Comparison of ENCODE assay signal across 21 mouse cellular contexts in genomic region chr7:119680107-119680506, GRCm38 (mm10). TPM values are rescaled to one million over a fixed set of nuclear protein-coding genes. Genes with fewer than 3 reads are reported as not detected.
"Had no signal": no experiment of that assay in that cellular context is flagged by ENCODE, and none has a peak within 500 bp of the region (broad histone marks: within the 10 kb centered on the region; RNA-seq: fewer than 3 reads in every experiment).

No protein-coding gene starts in this region.

- H3K36me3 ChIP-seq: midbrain, embryonic 13.5 days; midbrain, embryonic 15.5 days; neural tube, embryonic 12.5 days; stomach, embryonic 15.5 days had no signal

- H3K9me3 ChIP-seq: megakaryocyte, embryonic 14.5 days; midbrain, embryonic 13.5 days; midbrain, embryonic 15.5 days; neural tube, embryonic 12.5 days; stomach, embryonic 15.5 days had no signal

- H3K27me3 ChIP-seq: midbrain, embryonic 13.5 days; midbrain, embryonic 15.5 days; neural tube, embryonic 12.5 days; stomach, embryonic 15.5 days had no signal

- H3K4me1 ChIP-seq: megakaryocyte, embryonic 14.5 days; midbrain, embryonic 13.5 days; midbrain, embryonic 15.5 days; neural tube, embryonic 12.5 days; stomach, embryonic 15.5 days had no signal

- ATAC-seq: midbrain, embryonic 13.5 days; midbrain, embryonic 15.5 days had no signal

- H3K4me3 ChIP-seq: megakaryocyte, embryonic 14.5 days; midbrain, embryonic 13.5 days; midbrain, embryonic 15.5 days; neural tube, embryonic 12.5 days; stomach, embryonic 15.5 days had no signal

- H3K9ac ChIP-seq: lung, embryonic 14.5 days; midbrain, embryonic 13.5 days; midbrain, embryonic 15.5 days; neural tube, embryonic 12.5 days; stomach, embryonic 15.5 days had no signal

- H3K4me2 ChIP-seq: lung, embryonic 14.5 days; midbrain, embryonic 11.5 days; midbrain, embryonic 13.5 days; midbrain, embryonic 15.5 days; neural tube, embryonic 12.5 days; stomach, embryonic 15.5 days had no signal

- DNase-seq: lung, adult 18-20 months; lung, embryonic 14.5 days; lung, postnatal 14 days; lung, postnatal 36 days; right cerebral cortex, postnatal 14 days; thymus, adult 2 months; thymus, postnatal 25 days; thymus, postnatal 4 days had no signal

- H3K27ac ChIP-seq: macrophage; midbrain, embryonic 13.5 days; midbrain, embryonic 15.5 days; neural tube, embryonic 12.5 days; stomach, embryonic 15.5 days; stomach, postnatal 0 days had no signal

RNA-seq across cellular contexts. Expression of gene Acsm4, which starts 9.7 kb away (rescaled TPM):
- polyA plus RNA-seq: lung, embryonic 14.5 days; lung, embryonic 16.5 days; macrophage; midbrain, embryonic 11.5 days; midbrain, embryonic 13.5 days; midbrain, embryonic 15.5 days; neural tube, embryonic 12.5 days; neural tube, embryonic 14.5 days; spleen, adult 2 months; stomach, embryonic 15.5 days; stomach, postnatal 0 days; testis, adult 2 months; urinary bladder, adult 2 months had no signal
